Mouse (Mus musculus) erythroblast, embryonic 14.5 days (primary cell): ENCODE results near the gene Radil.

ENCODE experiments used
- GATA1 ChIP-seq: IDR thresholded peaks from 2 replicates; pipeline ENCODE4 v1.6.1; 2012; ENCODE audit warnings: low read length, inconsistent platforms, mixed read lengths
- TAL1 ChIP-seq: IDR thresholded peaks from 3 replicates; pipeline ENCODE4 v1.6.1; 2012; ENCODE audit warnings: low read length, inconsistent platforms, mixed read lengths

GRCm38 (mm10) chr5:142435736-142436135 is 115.2 kb downstream of the Radil start:
- TF ChIP-seq TAL1, result no peak
- no peak for TF ChIP-seq GATA1
